Mouse (Mus musculus) brain, embryonic 14.5 days (tissue): ENCODE measurements around the gene Igf1r. TPM values are rescaled to one million over a fixed set of nuclear protein-coding genes. Genes with fewer than 3 reads are reported as not detected.
"Not testable (repeated sequence)": the region's sequence is repeated elsewhere in the genome, so short reads cannot be mapped to it uniquely, and the experiment has no call there.

Experiments
- DNase-seq: peaks from one replicate; pipeline ENCODE4 v3.0.0-alpha.2; 2011; ENCODE audit warnings: low read depth
- CTCF ChIP-seq: fragments of 200-500 bp; IDR thresholded peaks from 2 replicates; pipeline ENCODE4 v1.5.1; 2012; ENCODE audit warnings: inconsistent platforms, mild to moderate bottlenecking, moderate library complexity, borderline replicate concordance; ENCODE audit not compliant: insufficient read depth, insufficient read length; ENCODE audit errors: extremely low read depth
- POLR2A ChIP-seq: fragments of 200-500 bp; IDR thresholded peaks from 2 replicates; pipeline ENCODE4 v1.6.1; 2012; ENCODE audit warnings: mild to moderate bottlenecking, inconsistent platforms, borderline replicate concordance; ENCODE audit not compliant: poor library complexity, insufficient read depth, insufficient read length, severe bottlenecking; ENCODE audit errors: extremely low read depth
- polyA plus RNA-seq: library from polyadenylated mRNA; depleted of rRNA; stranded (reverse); fragments of >200 nt; gene quantifications from 2 replicates; pipeline ENCODE4 v1.2.3, GENCODE M21; 2012; rRNA removed

Gene Igf1r
- polyA plus RNA-seq, 1 experiment = 40.6 TPM

DNA sequence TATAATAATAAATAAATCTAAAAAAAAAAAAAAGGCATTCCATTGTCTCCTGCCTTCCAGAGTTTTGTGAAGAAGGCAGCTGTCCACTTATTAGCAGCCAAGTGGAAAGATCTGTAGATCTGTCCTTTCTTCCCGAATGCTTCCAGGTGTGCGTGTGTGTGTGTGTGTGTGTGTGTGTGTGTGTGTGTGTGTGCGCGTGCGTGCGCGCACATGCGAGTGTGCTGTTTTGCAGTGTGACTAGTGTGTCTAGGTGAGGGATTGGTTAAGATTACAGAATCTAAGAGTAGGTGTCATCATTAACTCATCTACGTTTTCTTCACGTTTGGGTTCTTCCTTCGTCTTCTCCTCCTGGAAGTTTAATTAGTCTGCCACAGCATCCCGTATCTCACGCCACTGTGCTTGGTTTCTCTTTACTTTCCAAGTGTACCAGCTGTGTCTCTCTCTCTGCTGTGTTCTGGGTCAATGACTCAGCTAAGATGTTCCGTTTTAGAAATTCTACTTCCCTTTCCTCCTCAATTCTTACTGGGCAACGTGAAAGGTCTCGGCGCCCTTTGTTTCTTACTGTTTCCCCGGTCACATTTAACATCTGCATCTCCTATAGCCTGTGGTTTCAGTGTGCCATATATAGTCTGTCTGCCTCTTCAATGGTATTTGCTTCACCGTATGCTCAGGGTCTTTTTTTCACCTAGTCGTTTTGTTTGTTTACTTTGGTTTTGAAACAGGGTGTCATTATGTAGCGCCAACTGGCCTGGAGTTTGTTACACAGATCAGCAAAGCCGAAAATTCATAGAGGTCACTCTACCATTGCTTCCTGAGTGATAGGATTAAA, 329.9 kb downstream of the Igf1r start:
- DNase-seq = no peak
- TF ChIP-seq POLR2A = no peak
- TF ChIP-seq CTCF = no peak

DNA sequence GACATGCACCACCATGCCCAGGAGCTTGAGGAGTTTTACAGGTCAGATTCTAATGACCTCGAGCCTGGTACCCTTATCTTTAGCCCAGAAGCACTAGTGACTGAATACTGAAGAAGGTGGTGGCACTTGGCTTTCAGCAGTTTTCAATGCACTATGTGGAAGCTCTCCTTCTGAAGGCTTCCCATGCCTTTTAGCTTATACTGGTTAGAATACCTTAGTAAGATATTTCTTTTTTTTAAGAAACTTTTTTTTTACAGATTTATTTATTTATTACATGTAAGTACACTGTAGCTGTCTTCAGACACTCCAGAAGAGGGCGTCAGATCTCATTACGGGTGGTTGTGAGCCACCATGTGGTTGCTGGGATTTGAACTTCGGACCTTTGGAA, 330.5 kb downstream of the Igf1r start:
- DNase-seq = not testable (repeated sequence)

Other genes with a start within 250 kb of the Igf1r start
- gene Synm, start 193.1 kb upstream of the Igf1r start, polyA plus RNA-seq = 1.7 and 3.5 TPM in 2 replicates